ENCODE assay signal across 8 mouse cellular contexts in the genomic region with DNA sequence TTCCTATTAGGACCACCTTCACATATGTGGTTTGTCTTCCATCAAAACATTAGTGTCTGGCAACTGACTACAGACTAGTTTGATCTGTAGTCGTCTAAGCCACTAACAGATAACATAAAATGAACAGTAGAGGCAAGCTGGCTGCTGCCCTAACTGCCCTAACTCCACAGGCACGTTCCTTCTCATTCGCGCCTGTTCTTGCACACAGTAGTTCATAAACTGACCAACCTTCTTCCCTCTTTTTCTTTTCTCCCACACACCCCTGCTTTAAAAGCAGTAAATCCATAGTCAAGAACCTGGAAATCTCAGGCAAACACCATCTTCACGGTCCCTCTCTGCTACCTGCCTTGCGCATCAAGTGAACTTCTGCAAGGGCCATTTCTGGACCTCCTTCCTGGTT. TPM values are rescaled to one million over a fixed set of nuclear protein-coding genes. Genes with fewer than 3 reads are reported as not detected.
DNase-seq lines count a peak whose midpoint lies in the region; ATAC-seq and TF ChIP-seq lines count a peak whose summit lies in the region.

No protein-coding gene starts in this region.

- DNase-seq in kidney, adult 2 months: no peak
- DNase-seq in kidney, adult 18-20 months: no peak
- DNase-seq in ovary, postnatal 14 days (ENCODE audit: low spot score): no peak
- DNase-seq in natural killer cell, adult 2 months (ENCODE audit: low spot score in 2 of 2): no peak
- DNase-seq in cerebellum, adult 18-20 months: no peak

- H3K27ac ChIP-seq in kidney, adult 2 months (ENCODE audit: insufficient read depth, low read depth, low read length): peak overlapping the region; percentile 32
- no peak overlapping the region for H3K27ac ChIP-seq in brown adipose tissue, adult 24 weeks (replicated peaks; ENCODE audit: low read depth, low read length)
- H3K27ac ChIP-seq in hindbrain, embryonic 16.5 days (ENCODE audit: low read depth, low read length): no peak overlapping the region
- no peak overlapping the region for H3K27ac ChIP-seq in midbrain, embryonic 15.5 days

- H3K4me2 ChIP-seq in hindbrain, embryonic 16.5 days (ENCODE audit: low read length): peak overlapping the region; percentile 97
- H3K4me2 ChIP-seq in midbrain, embryonic 15.5 days: peak overlapping the region; percentile 97

- no peaks in the 10 kb centered on the region for H3K36me3 ChIP-seq in kidney, adult 2 months (ENCODE audit: control insufficient read depth, insufficient read depth, low read length)
- H3K36me3 ChIP-seq in hindbrain, embryonic 16.5 days (ENCODE audit: control insufficient read depth, insufficient read depth, low read length): no peaks in the 10 kb centered on the region
- H3K36me3 ChIP-seq in midbrain, embryonic 15.5 days (replicated peaks): no peaks in the 10 kb centered on the region

- peaks cover 16% of the 10 kb centered on the region for H3K4me1 ChIP-seq in kidney, adult 2 months (ENCODE audit: control insufficient read depth, insufficient read depth, low read length)
- peaks cover 5% of the 10 kb centered on the region for H3K4me1 ChIP-seq in brown adipose tissue, adult 24 weeks (ENCODE audit: control insufficient read depth, insufficient read depth, insufficient read length, low read length)
- peaks cover 7% of the 10 kb centered on the region; the same call in 1 of the 2 replicates for H3K4me1 ChIP-seq in hindbrain, embryonic 16.5 days (ENCODE audit: control insufficient read depth, insufficient read depth, low read depth, low read length)
- H3K4me1 ChIP-seq in midbrain, embryonic 15.5 days: peaks cover 16% of the 10 kb centered on the region

- no peak for TF ChIP-seq POLR2A in kidney, adult 2 months (IDR thresholded peaks at IDR 0.05; ENCODE audit: low read depth, low read length)

- 45% methylated on average over 6 of the region's 6 CpGs for WGBS in kidney, adult 2 months
- WGBS in hindbrain, embryonic 16.5 days: 46% methylated on average over 6 of the region's 6 CpGs
- 45% methylated on average over 6 of the region's 6 CpGs for WGBS in midbrain, embryonic 15.5 days

- H3K4me3 ChIP-seq in kidney, adult 2 months (ENCODE audit: insufficient read depth, low read depth, low read length): peak overlapping the region; percentile 94
- peak overlapping the region; percentile 74 for H3K4me3 ChIP-seq in brown adipose tissue, adult 24 weeks (ENCODE audit: insufficient read depth, low read depth, low read length)
- peak overlapping the region; percentile 86 for H3K4me3 ChIP-seq in hindbrain, embryonic 16.5 days (ENCODE audit: low read length)
- peak overlapping the region; percentile 79 for H3K4me3 ChIP-seq in midbrain, embryonic 15.5 days

- H3K9ac ChIP-seq in hindbrain, embryonic 16.5 days (ENCODE audit: low read depth, low read length): no peak overlapping the region
- no peak overlapping the region; the same call in 1 of the 2 replicates for H3K9ac ChIP-seq in midbrain, embryonic 15.5 days

- no peak for ATAC-seq in hindbrain, embryonic 16.5 days
- no peak for ATAC-seq in midbrain, embryonic 15.5 days (replicated peaks)

- H3K9me3 ChIP-seq in hindbrain, embryonic 16.5 days (ENCODE audit: control insufficient read depth, low read length): no peaks in the 10 kb centered on the region
- no peaks in the 10 kb centered on the region for H3K9me3 ChIP-seq in midbrain, embryonic 15.5 days

- no peak for TF ChIP-seq CTCF in kidney, adult 2 months (conservative IDR thresholded peaks at IDR 0.05; ENCODE audit: insufficient read depth, insufficient read length, low read depth, low read length)

- no peaks in the 10 kb centered on the region; the same call in 1 of the 2 replicates for H3K27me3 ChIP-seq in kidney, adult 2 months (replicated peaks; ENCODE audit: control insufficient read depth, insufficient read depth, low read length)
- H3K27me3 ChIP-seq in hindbrain, embryonic 16.5 days (replicated peaks; ENCODE audit: control insufficient read depth, insufficient read depth, low read length): no peaks in the 10 kb centered on the region
- no peaks in the 10 kb centered on the region for H3K27me3 ChIP-seq in midbrain, embryonic 15.5 days (replicated peaks)

RNA-seq across cellular contexts. Expression of a gene that starts 31.2 kb away (rescaled TPM):
- polyA plus RNA-seq in kidney, adult 2 months (2012; rRNA removed): 11.5 and 11.7 TPM in 2 replicates
- 5.0 and 6.6 TPM in 2 replicates for polyA plus RNA-seq in brown adipose tissue, adult 24 weeks (2012; ENCODE audit: insufficient read depth, insufficient read length, missing spikeins)
- polyA plus RNA-seq in hindbrain, embryonic 16.5 days (2015; fragmentation: Nextera tagmentation; extraction: Ambion mirVana): 3.6 and 4.6 TPM in 2 replicates
- polyA plus RNA-seq in midbrain, embryonic 15.5 days (2015; fragmentation: Nextera tagmentation; extraction: Ambion mirVana): 4.2 and 4.4 TPM in 2 replicates

RNA-seq across cellular contexts. Expression of a gene that starts 31.2 kb away (rescaled TPM):
- 4.0 and 6.1 TPM in 2 replicates for polyA plus RNA-seq in kidney, adult 2 months (2012; rRNA removed)
- 2.1 and 7.1 TPM in 2 replicates for polyA plus RNA-seq in brown adipose tissue, adult 24 weeks (2012; ENCODE audit: insufficient read depth, insufficient read length, missing spikeins)
- polyA plus RNA-seq in hindbrain, embryonic 16.5 days (2015; fragmentation: Nextera tagmentation; extraction: Ambion mirVana): 32.7 and 36.1 TPM in 2 replicates
- polyA plus RNA-seq in midbrain, embryonic 15.5 days (2015; fragmentation: Nextera tagmentation; extraction: Ambion mirVana): 29.7 and 31.0 TPM in 2 replicates
